Mouse (Mus musculus) limb, embryonic 14.5 days (tissue): Measurements from ENCODE around the gene Hibch. TPM values are rescaled to one million over a fixed set of nuclear protein-coding genes. Genes with fewer than 3 reads are reported as not detected.
"Not testable (repeated sequence)": the region's sequence is repeated elsewhere in the genome, so short reads cannot be mapped to it uniquely, and the experiment has no call there.

Source experiments
- ATAC-seq: fragments of 200-750 bp; cut with Nextera tagmentation; 2 replicates; pipeline ENCODE4 v1.8.0; 2017; ENCODE audit warnings: low read depth, moderate number of reproducible peaks, moderate TSS enrichment; ENCODE audit not compliant: low FRiP score
- DNase-seq: peaks from one replicate; pipeline ENCODE4 v3.0.0-alpha.2; 2015; ENCODE audit warnings: low spot score
- H3K27ac ChIP-seq: fragments of 300-500 bp; sonication (generic); replicated peaks from 2 replicates; pipeline ENCODE4 v1.5.1; 2014; ENCODE audit warnings: low read depth, mild to moderate bottlenecking, low read length, moderate library complexity, mixed read lengths
- H3K27me3 ChIP-seq: fragments of 300-500 bp; sonication (generic); 2 replicates; pipeline ENCODE4 v1.6.1; 2014; ENCODE audit warnings: low read length, mixed read lengths; ENCODE audit not compliant: control insufficient read depth, insufficient read depth
- H3K36me3 ChIP-seq: fragments of 300-500 bp; sonication (generic); 2 replicates; pipeline ENCODE4 v1.6.1; 2014; ENCODE audit warnings: mild to moderate bottlenecking, low read length, moderate library complexity, mixed read lengths; ENCODE audit not compliant: control insufficient read depth, insufficient read depth
- H3K4me1 ChIP-seq: fragments of 300-500 bp; sonication (generic); 2 replicates; pipeline ENCODE4 v1.6.1; 2014; ENCODE audit warnings: antibody characterized with exemption, low read length, mixed read lengths; ENCODE audit not compliant: control insufficient read depth, insufficient read depth
- H3K4me2 ChIP-seq: fragments of 300-500 bp; sonication (generic); replicated peaks from 2 replicates; pipeline ENCODE4 v1.6.1; 2014; ENCODE audit warnings: low read depth, mild to moderate bottlenecking, low read length, moderate library complexity; ENCODE audit not compliant: severe bottlenecking
- H3K4me3 ChIP-seq: fragments of 300-500 bp; sonication (generic); replicated peaks from 2 replicates; pipeline ENCODE4 v1.5.1; 2014; ENCODE audit warnings: low read length
- H3K9ac ChIP-seq: fragments of 300-500 bp; sonication (generic); 2 replicates; pipeline ENCODE4 v1.6.1; 2014; ENCODE audit warnings: mild to moderate bottlenecking, low read depth, low read length, moderate library complexity; ENCODE audit not compliant: severe bottlenecking
- H3K9me3 ChIP-seq: fragments of 300-500 bp; sonication (generic); 2 replicates; pipeline ENCODE4 v1.6.1; 2016; ENCODE audit warnings: low read length; ENCODE audit not compliant: control insufficient read depth
- POLR2A ChIP-seq: fragments of 200-500 bp; IDR thresholded peaks from 2 replicates; pipeline ENCODE4 v1.8.0; 2012; ENCODE audit warnings: inconsistent platforms, mild to moderate bottlenecking, moderate library complexity, borderline replicate concordance; ENCODE audit not compliant: insufficient read depth, insufficient read length; ENCODE audit errors: extremely low read depth
- WGBS: fragments of 180-500 bp; shearing (Covaris S2); extraction: QIAGEN DNeasy Blood & Tissue Kit; methylation state at CpG from one replicate; pipeline ENCODE4 v1.1.7; 2014; 5-methylcytosine and 5-hydroxymethylcytosine counted together
- polyA plus RNA-seq, 2 experiments: library from polyadenylated mRNA; depleted of rRNA in 1 of 2; stranded (reverse) in 1 of 2; unstranded in 1 of 2; fragments of >200 nt; fragmentation: Nextera tagmentation in 1 of 2; extraction: Ambion mirVana in 1 of 2; gene quantifications; 2 replicates each; pipeline versions ENCODE4 v1.2.1 to v1.2.3; 2012 to 2014

The Hibch gene
- polyA plus RNA-seq, 2 experiments = 20.4 to 24.4 TPM

DNA sequence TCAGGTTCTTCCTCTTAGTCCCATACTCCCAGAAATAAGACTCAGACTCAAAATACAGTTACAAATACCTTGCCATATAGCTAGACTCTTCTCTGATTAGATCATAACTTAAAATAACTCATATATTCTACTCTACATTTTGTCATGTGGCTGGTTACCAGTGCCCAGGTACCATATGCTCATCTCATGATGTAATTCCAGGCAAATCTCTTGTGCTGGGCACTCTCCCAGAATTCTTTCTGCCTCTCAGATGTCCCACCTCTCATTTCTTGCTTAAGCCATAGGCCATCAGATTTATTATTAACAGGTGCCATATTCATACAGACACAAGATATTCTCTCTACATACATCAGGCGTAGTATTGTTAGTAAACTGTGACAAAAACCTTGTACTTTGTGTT is 23.1 kb downstream of the Hibch start:
- Histone ChIP-seq H3K9me3 (no peaks in the 10 kb centered on the region), H3K4me2 (no peak overlapping the region), H3K4me1 (no peaks in the 10 kb centered on the region), H3K27me3 (no peaks in the 10 kb centered on the region), H3K9ac (no peak overlapping the region), H3K36me3 (peaks cover 9% of the 10 kb centered on the region; the same call in 1 of the 2 replicates), H3K4me3 (no peak overlapping the region), H3K27ac (no peak overlapping the region)
- DNase-seq (no peak), ATAC-seq (no peak)
- WGBS = 89% methylated on average over 1 of the region's 1 CpGs
- TF ChIP-seq POLR2A = no peak

GRCm38 (mm10) chr1:52884208-52884607 is 39.5 kb downstream of the Hibch start:
- Histone ChIP-seq H3K27ac (no peak overlapping the region), H3K9ac (no peak overlapping the region), H3K4me1 (no peaks in the 10 kb centered on the region), H3K9me3 (no peaks in the 10 kb centered on the region), H3K4me2 (no peak overlapping the region), H3K36me3 (0 out of 2 replicates have a peak, but pooled peaks cover 3% of the 10 kb centered on the region), H3K4me3 (no peak overlapping the region), H3K27me3 (no peaks in the 10 kb centered on the region)
- DNase-seq (no peak), ATAC-seq (no peak)
- 75% methylated on average over 2 of the region's 2 CpGs for WGBS
- no peak for TF ChIP-seq POLR2A

- Histone ChIP-seq H3K9ac (no peak overlapping the region), H3K4me1 (no peaks in the 10 kb centered on the region), H3K9me3 (no peaks in the 10 kb centered on the region), H3K36me3 (no peaks in the 10 kb centered on the region), H3K27me3 (no peaks in the 10 kb centered on the region), H3K27ac (no peak overlapping the region), H3K4me3 (no peak overlapping the region), H3K4me2 (no peak overlapping the region)
- WGBS = 85% methylated on average over 3 of the region's 3 CpGs
- ATAC-seq (no peak), DNase-seq (no peak)
- TF ChIP-seq POLR2A = no peak
Measured at GRCm38 (mm10) chr1:52909783-52910182, 65.1 kb downstream of the Hibch start.

GRCm38 (mm10) chr1:52916655-52917054 is 71.9 kb downstream of the Hibch start:
- no peak overlapping the region for H3K27ac ChIP-seq
- no peak overlapping the region for H3K4me2 ChIP-seq
- DNase-seq (no peak), ATAC-seq (no peak)
- WGBS = 91% methylated on average over 2 of the region's 2 CpGs
- TF ChIP-seq POLR2A = no peak
- no peaks in the 10 kb centered on the region for H3K27me3 ChIP-seq
- H3K4me1 ChIP-seq = no peaks in the 10 kb centered on the region
- H3K36me3 ChIP-seq = peaks cover 4% of the 10 kb centered on the region; the same call in 1 of the 2 replicates
- H3K4me3 ChIP-seq = no peak overlapping the region
- H3K9me3 ChIP-seq = no peaks in the 10 kb centered on the region
- no peak overlapping the region for H3K9ac ChIP-seq

- not testable (repeated sequence) for H3K4me3 ChIP-seq, H3K4me1 ChIP-seq, H3K9ac ChIP-seq, DNase-seq, H3K27ac ChIP-seq, ATAC-seq, H3K27me3 ChIP-seq, H3K36me3 ChIP-seq, H3K9me3 ChIP-seq, H3K4me2 ChIP-seq
Measured at GRCm38 (mm10) chr1:52918897-52919296, 74.2 kb downstream of the Hibch start.

- H3K27ac ChIP-seq, H3K36me3 ChIP-seq, H3K4me1 ChIP-seq, H3K27me3 ChIP-seq, H3K4me2 ChIP-seq, H3K4me3 ChIP-seq, ATAC-seq, H3K9me3 ChIP-seq, DNase-seq, H3K9ac ChIP-seq: not testable (repeated sequence)
- WGBS = no CpG with 5 or more reads among the region's 1 CpGs
Measured at GRCm38 (mm10) chr1:52924482-52924881, 79.8 kb downstream of the Hibch start.
